In the genomic region with DNA sequence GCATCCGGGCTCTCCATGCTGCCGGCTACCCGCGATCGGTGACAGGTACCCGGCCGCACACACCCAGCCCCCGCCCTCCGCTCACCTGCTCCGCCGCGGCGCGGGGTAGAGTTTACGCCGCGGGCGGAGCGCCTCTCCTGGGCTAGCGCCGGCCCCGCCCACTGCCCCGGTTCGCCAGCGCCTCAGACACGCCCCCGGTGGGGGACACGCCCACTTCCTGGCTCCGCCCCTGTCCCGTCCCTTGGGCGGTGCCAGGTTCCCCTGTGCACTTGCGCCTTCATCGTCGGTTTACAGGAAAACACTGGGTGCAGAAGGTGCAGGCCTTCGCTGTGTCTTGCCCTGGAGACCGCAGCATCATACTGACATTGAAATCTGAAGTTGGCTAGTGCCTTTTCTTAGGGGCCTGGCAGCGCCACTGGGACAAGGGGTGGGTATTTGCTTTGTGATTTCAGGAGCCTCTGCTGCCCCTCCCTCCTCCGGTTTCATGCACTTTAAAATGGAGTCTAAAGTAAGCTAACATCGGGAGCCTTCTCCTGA, we compare ENCODE assay signal across 8 mouse cellular contexts. TPM values are rescaled to one million over a fixed set of nuclear protein-coding genes. Genes with fewer than 3 reads are reported as not detected.
DNase-seq lines count a peak whose midpoint lies in the region; ATAC-seq and TF ChIP-seq lines count a peak whose summit lies in the region.

No protein-coding gene starts in this region.

- in situ Hi-C loops in Patski (cut with MboI; ENCODE audit: low pct_unique_long_range_greater_than_20kb) = no loop called here

- H3K4me1 ChIP-seq in hindbrain, embryonic 15.5 days (replicated peaks) = peaks cover 17% of the 10 kb centered on the region

- no peaks in the 10 kb centered on the region for H3K36me3 ChIP-seq in hindbrain, embryonic 15.5 days

- TF ChIP-seq CTCF in Patski (IDR thresholded peaks at IDR 0.05) = no peak

- peak overlapping the region; percentile 89 for H3K4me2 ChIP-seq in hindbrain, embryonic 15.5 days

- DNase-seq in Patski (ENCODE audit: low read depth, low spot score) = no peak
- DNase-seq in cerebellum, postnatal 14 days = peak; percentile 99
- DNase-seq in frontal cortex, postnatal 25 days (ENCODE audit: low spot score in 2 of 2) = peak; percentile 85 to 90
- peak; percentile 88 for DNase-seq in left cerebral cortex, adult 11 months (ENCODE audit: low spot score)
- peak; percentile 97 to 99 for DNase-seq in lung, postnatal 4 days
- peak; percentile 89 for DNase-seq in retina, postnatal 7 days (ENCODE audit: low read depth, low spot score)
- peak; percentile 94 for DNase-seq in urinary bladder, adult 2 months (ENCODE audit: low spot score)

- POLR2A ChIA-PET in Patski (lab: Charles Lee) = interaction anchor here (1.3 kb wide), 1 partner anchor 237 kb away, joined by 4 read pairs; no protein-coding TSS in a partner anchor

- H3K27ac ChIP-seq in hindbrain, embryonic 15.5 days (replicated peaks) = peak overlapping the region; percentile 86

- no peaks in the 10 kb centered on the region for H3K27me3 ChIP-seq in Patski
- no peaks in the 10 kb centered on the region for H3K27me3 ChIP-seq in hindbrain, embryonic 15.5 days

- CTCF ChIA-PET in Patski (lab: Charles Lee) = no interaction called here

- no peaks in the 10 kb centered on the region for H3K9me3 ChIP-seq in hindbrain, embryonic 15.5 days

- ATAC-seq in Patski = peak; percentile 69
- ATAC-seq in hindbrain, embryonic 15.5 days (ENCODE audit: low FRiP score, low read depth) = peak; percentile 92

- H3K4me3 ChIP-seq in hindbrain, embryonic 15.5 days = peak overlapping the region; percentile 88

- WGBS in hindbrain, embryonic 15.5 days = under 1% methylated on average over 38 of the region's 39 CpGs

- H3K9ac ChIP-seq in hindbrain, embryonic 15.5 days = peak overlapping the region; percentile 91

RNA-seq across cellular contexts. Expression of a gene that starts 7.0 kb away (rescaled TPM):
- 20.6 TPM for polyA plus RNA-seq in Patski (2021)
- polyA plus RNA-seq in hindbrain, embryonic 15.5 days (2015; fragmentation: Nextera tagmentation; extraction: Ambion mirVana) = 18.5 and 19.9 TPM in 2 replicates
- 27.7 and 31.7 TPM in 2 replicates for polyA plus RNA-seq in urinary bladder, adult 2 months (2012; rRNA removed)

RNA-seq across cellular contexts. Expression of a gene that starts 56.8 kb away (rescaled TPM):
- 2.6 TPM for polyA plus RNA-seq in Patski (2021)
- 2.3 and 2.6 TPM in 2 replicates for polyA plus RNA-seq in hindbrain, embryonic 15.5 days (2015; fragmentation: Nextera tagmentation; extraction: Ambion mirVana)
- 26.5 and 33.8 TPM in 2 replicates for polyA plus RNA-seq in urinary bladder, adult 2 months (2012; rRNA removed)
